Mouse (Mus musculus) ovary, postnatal 36 days (tissue): Measurements from ENCODE around the gene Olfr979.
"Not testable (repeated sequence)": the region's sequence is repeated elsewhere in the genome, so short reads cannot be mapped to it uniquely, and the experiment has no call there.

Experiments
- DNase-seq: peaks from one replicate; pipeline ENCODE4 v3.0.0; 2022; ENCODE audit warnings: low spot score, mixed read lengths

Gene Olfr979

GRCm38 (mm10) chr9:40003365-40003764 lies at the start of gene Olfr979:
Gene Olfr979, minus strand, starts transcription at chr9:40003465.
- DNase-seq: no peak

- no peak for DNase-seq
Measured at GRCm38 (mm10) chr9:40050138-40050537, 46.9 kb upstream of the Olfr979 start.

- no peak for DNase-seq
Measured at GRCm38 (mm10) chr9:40021164-40021563, 17.9 kb upstream of the Olfr979 start, which contains the start of gene Olfr981. Gene Olfr981, plus strand, starts transcription at chr9:40021464.

GRCm38 (mm10) chr9:40009482-40009881 lies 6.2 kb upstream of the Olfr979 start, which contains the start of gene Olfr980:
Gene Olfr980, minus strand, starts transcription at chr9:40009582.
- DNase-seq: no peak

- DNase-seq: no peak
Measured at GRCm38 (mm10) chr9:39991813-39992212, 11.5 kb downstream of the Olfr979 start, which contains the start of gene Olfr978. Gene Olfr978, plus strand, starts transcription at chr9:39992113.

- DNase-seq: not testable (repeated sequence)
Measured at GRCm38 (mm10) chr9:39976581-39977145, 26.6 kb downstream of the Olfr979 start.

GRCm38 (mm10) chr9:39961033-39961432 lies 42.2 kb downstream of the Olfr979 start, which contains the start of gene Olfr976:
Gene Olfr976, minus strand, starts transcription at chr9:39961133.
- not testable (repeated sequence) for DNase-seq

GRCm38 (mm10) chr9:39951946-39952345 lies 51.3 kb downstream of the Olfr979 start, which contains the start of gene Olfr975:
Gene Olfr975, minus strand, starts transcription at chr9:39952046.
- no peak for DNase-seq
